Mouse (Mus musculus) naive thymus-derived CD4-positive, alpha-beta T cell, adult 2 months (primary cell): ENCODE results near the gene Ccdc105.

Source experiments
- DNase-seq: peaks from one replicate; pipeline ENCODE4 v3.0.0-alpha.2; 2011; ENCODE audit warnings: low read depth

Ccdc105 gene

DNA sequence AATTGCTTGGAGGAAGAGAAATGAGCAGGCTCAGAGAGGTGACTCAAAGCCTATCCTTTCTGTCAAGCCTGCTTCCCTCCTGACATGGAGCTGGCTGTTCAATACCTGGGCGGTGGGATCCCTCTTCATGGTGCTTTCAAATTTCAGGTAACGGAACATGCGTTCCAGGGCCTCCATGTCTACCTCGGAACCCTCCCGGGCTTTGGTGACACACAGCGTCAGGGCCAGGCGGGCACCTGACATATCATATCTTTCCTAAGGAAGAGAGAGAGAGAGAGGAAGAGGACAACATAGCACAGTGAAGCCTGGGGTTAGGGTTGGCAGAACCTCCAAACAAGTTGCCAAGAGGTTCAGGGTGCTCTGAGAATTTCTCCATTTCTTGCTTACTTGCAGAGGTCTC is 37.7 kb downstream of the Ccdc105 start:
- DNase-seq = no peak

DNA sequence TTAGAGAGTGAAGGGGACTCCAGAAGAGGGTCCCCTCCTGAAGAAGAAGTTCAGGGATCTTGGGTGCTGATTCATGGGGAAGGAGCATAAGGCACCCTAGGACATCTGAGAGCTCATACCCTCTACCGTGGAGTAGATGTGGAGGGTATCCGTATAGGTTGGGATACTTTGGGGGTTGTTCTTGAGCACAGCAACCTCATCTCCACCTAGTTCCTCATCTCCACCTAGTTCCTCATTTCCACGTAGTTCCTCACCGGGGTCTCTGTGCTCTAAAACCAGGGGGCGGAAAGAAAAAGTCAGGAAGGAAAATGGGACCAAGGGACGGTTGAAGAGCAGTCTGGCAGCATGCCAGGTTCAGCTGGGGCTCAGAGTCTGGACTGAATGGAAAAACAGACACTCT is 38.7 kb downstream of the Ccdc105 start:
- DNase-seq = no peak

DNA sequence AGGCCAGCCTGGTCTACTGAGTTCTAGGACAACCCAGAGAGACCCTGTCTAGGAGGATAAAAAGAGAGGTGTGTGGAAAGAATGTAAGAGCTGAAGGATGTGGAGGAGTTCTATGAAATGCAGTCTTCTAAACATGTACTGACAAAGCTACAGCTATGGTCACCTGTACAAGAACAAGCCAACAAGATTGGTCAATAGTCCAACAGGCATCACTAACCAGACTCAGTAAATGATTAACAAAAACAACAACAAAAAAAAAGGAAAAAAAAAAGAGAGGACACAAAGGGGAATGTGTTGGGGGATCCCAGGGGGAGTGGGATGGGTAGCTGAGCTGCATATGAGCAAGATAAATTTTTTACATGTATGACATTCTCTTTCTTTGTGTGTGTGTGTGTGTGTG is 42.2 kb downstream of the Ccdc105 start:
- DNase-seq = no peak

DNA sequence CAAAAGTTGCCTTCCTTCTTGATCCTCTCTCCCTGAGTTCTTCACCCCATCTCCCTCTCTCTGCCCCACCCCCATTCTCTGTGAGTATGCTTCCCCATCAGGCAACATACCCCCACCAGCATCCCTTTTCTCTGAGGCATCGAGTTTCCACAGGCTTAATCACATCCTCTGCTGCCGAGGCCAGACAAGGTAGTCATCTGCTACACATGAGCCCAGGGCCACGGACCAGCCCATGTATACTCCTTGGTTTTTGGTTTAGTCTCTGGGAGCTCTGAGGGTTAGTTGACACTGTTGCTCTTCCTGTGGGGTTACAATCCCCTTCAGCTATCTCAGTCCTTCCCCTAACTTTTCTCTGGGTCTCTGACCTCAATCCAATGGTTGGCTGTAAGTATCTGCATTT is 52.0 kb downstream of the Ccdc105 start:
- DNase-seq = no peak
